Mouse (Mus musculus) cortical plate, adult 2 months (tissue): Measurements from ENCODE around the gene Ier5l.

ENCODE experiments used
- CTCF ChIP-seq: fragments of 200-500 bp; IDR thresholded peaks from 2 replicates; pipeline ENCODE4 v1.5.1; 2011; ENCODE audit warnings: mild to moderate bottlenecking, control low read depth, low read length; ENCODE audit not compliant: insufficient read depth; ENCODE audit errors: extremely low read depth
- POLR2A ChIP-seq: fragments of 200-500 bp; IDR thresholded peaks from 2 replicates; pipeline ENCODE4 v1.6.1; 2011; ENCODE audit warnings: mild to moderate bottlenecking, low read length, control low read depth; ENCODE audit not compliant: insufficient read depth; ENCODE audit errors: extremely low read depth

GRCm38 (mm10) chr2:30495000-30495908 is 21.2 kb upstream of the Ier5l start:
- TF ChIP-seq CTCF, result no peak
- TF ChIP-seq POLR2A, result no peak
